Comparison of ENCODE assay signal across 7 mouse cellular contexts in the genomic region with DNA sequence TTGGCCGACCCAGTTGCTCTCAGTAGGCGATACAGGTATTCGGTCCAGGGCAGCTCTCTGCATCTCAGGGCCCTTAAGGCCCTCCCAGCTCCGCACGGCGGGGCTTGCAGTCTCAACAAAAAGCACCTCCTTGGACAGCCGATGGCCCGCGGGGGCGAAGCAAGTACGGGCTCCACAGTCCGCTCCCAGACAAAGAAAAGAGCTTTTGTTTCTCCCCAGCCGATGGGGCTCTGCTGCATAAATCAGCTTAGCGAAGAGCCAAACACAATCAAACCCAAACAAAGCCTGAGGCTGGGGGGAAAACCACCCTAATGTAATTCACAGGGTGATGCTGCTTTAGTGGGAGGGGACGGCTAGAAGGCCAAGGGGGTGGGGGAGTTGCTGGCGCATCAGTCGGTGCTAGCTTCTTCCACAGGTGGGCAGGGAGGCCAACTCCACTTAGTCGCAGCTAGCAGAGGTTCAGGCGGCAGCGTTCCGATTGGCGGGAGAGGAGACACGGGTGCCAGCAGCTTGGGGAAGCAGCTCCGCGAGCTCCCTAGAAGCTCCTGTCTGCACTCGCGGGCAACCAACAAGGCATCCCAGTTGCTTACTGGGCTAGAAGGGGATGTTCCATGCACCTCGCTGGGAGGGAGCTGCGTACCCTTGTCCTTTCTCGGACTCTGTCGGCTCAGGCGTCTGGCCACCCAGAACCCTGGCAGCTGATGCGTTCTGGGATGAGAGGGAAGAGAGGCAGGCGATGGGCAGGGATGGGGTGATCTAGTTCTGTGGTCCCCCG. TPM values are rescaled to one million over a fixed set of nuclear protein-coding genes. Genes with fewer than 3 reads are reported as not detected.
DNase-seq lines count a peak whose midpoint lies in the region; ATAC-seq lines count a peak whose summit lies in the region.

No protein-coding gene starts in this region.

- peak overlapping the region; percentile 81 for H3K9ac ChIP-seq in midbrain, embryonic 14.5 days (replicated peaks; ENCODE audit: low read length)
- peak overlapping the region; percentile 65 for H3K9ac ChIP-seq in stomach, embryonic 14.5 days (replicated peaks; ENCODE audit: low read depth, low read length)

- H3K36me3 ChIP-seq in midbrain, embryonic 14.5 days (ENCODE audit: control insufficient read depth, insufficient read depth, low read length) = no peaks in the 10 kb centered on the region
- H3K36me3 ChIP-seq in stomach, embryonic 14.5 days (ENCODE audit: control insufficient read depth, insufficient read depth, low read length) = no peaks in the 10 kb centered on the region

- under 1% methylated on average over 35 of the region's 35 CpGs for WGBS in midbrain, embryonic 14.5 days
- under 1% methylated on average over 35 of the region's 35 CpGs for WGBS in stomach, embryonic 14.5 days

- H3K9me3 ChIP-seq in midbrain, embryonic 14.5 days (ENCODE audit: control insufficient read depth, low read length) = no peaks in the 10 kb centered on the region
- H3K9me3 ChIP-seq in stomach, embryonic 14.5 days (ENCODE audit: control insufficient read depth, low read depth, low read length) = no peaks in the 10 kb centered on the region

- H3K4me3 ChIP-seq in midbrain, embryonic 14.5 days (replicated peaks; ENCODE audit: low read depth, low read length) = peak overlapping the region; percentile 70
- H3K4me3 ChIP-seq in stomach, embryonic 14.5 days (ENCODE audit: low read depth, low read length) = peak overlapping the region; percentile 57

- peaks cover 26% of the 10 kb centered on the region for H3K4me1 ChIP-seq in midbrain, embryonic 14.5 days (ENCODE audit: control insufficient read depth, insufficient read depth, low read length)
- H3K4me1 ChIP-seq in stomach, embryonic 14.5 days (ENCODE audit: control insufficient read depth, insufficient read depth, low read length) = peaks cover 6% of the 10 kb centered on the region

- H3K27ac ChIP-seq in midbrain, embryonic 14.5 days (replicated peaks; ENCODE audit: low read depth, low read length) = peak overlapping the region; percentile 96
- peak overlapping the region; percentile 93 for H3K27ac ChIP-seq in stomach, embryonic 14.5 days (ENCODE audit: low read length)

- H3K27me3 ChIP-seq in midbrain, embryonic 14.5 days (ENCODE audit: control insufficient read depth, insufficient read depth, low read length) = no peaks in the 10 kb centered on the region
- no peaks in the 10 kb centered on the region for H3K27me3 ChIP-seq in stomach, embryonic 14.5 days (ENCODE audit: control insufficient read depth, insufficient read depth, low read length)

- intact Hi-C loops in left cerebral cortex, postnatal 4 days (cut with DNase I) = no loop called here

- DNase-seq in adrenal gland, postnatal 14 days = peak; percentile 59
- DNase-seq in embryo, embryonic 11.5 days (ENCODE audit: low read depth, low spot score) = peak; percentile 59
- peak; percentile 47 to 79 for DNase-seq in heart, adult 18-20 months
- peak; percentile 62 for DNase-seq in kidney, adult 11 months
- peak; percentile 77 for DNase-seq in left cerebral cortex, postnatal 4 days
- peak; percentile 88 for DNase-seq in midbrain, embryonic 14.5 days

- peak overlapping the region; percentile 86 for H3K4me2 ChIP-seq in midbrain, embryonic 14.5 days (ENCODE audit: low read length)
- H3K4me2 ChIP-seq in stomach, embryonic 14.5 days (replicated peaks; ENCODE audit: low read depth, low read length) = peak overlapping the region; percentile 91

- ATAC-seq in midbrain, embryonic 14.5 days (ENCODE audit: low FRiP score, low TSS enrichment) = peak; percentile 85
- peak; percentile 73 for ATAC-seq in stomach, embryonic 14.5 days (ENCODE audit: insufficient number of reproducible peaks, insufficient read depth, low FRiP score, low read depth)

RNA-seq across cellular contexts. Expression of gene Itgb8, which starts 0.5 kb away (rescaled TPM):
- 2.1 and 2.7 TPM in 2 replicates for total RNA-seq in adrenal gland, postnatal 14 days (2021)
- 1 to 10 TPM; 1.0 to 1.6 TPM for total RNA-seq in heart, adult 18-20 months (2021)
- 10 to 100 TPM; 31.4 to 31.6 TPM for total RNA-seq in left cerebral cortex, postnatal 4 days (2021)
- 17.2 and 21.5 TPM in 2 replicates for polyA plus RNA-seq in midbrain, embryonic 14.5 days (2014; fragmentation: Nextera tagmentation; extraction: Ambion mirVana)
- 6.6 and 7.2 TPM in 2 replicates for polyA plus RNA-seq in stomach, embryonic 14.5 days (2014; fragmentation: Nextera tagmentation; extraction: Ambion mirVana)

Comparison
In these comparisons a context has a peak if more than half of its experiments do, and no peak if none do; other contexts are left out.
1. Peak in every context shown above with its lines: DNase-seq, ATAC-seq, H3K4me3 ChIP-seq and H3K27ac ChIP-seq.